Mouse (Mus musculus): Measurements from ENCODE around the gene Dgkg.

- TF ChIP-seq CTCF (IDR thresholded peaks at IDR 0.05) (no peak), EP300 (IDR thresholded peaks at IDR 0.05) (no peak)
Observed at GRCm38 (mm10) chr16:22674636-22675035, 17.6 kb upstream of the Dgkg start.
